Mouse (Mus musculus) kidney, embryonic 16.5 days (tissue): ENCODE data around the gene Gm17087. TPM values are rescaled to one million over a fixed set of nuclear protein-coding genes. Genes with fewer than 3 reads are reported as not detected.

ENCODE experiments used
- ATAC-seq: fragments of 200-750 bp; cut with Nextera tagmentation; 2 replicates; pipeline ENCODE4 v1.8.0; 2017; ENCODE audit warnings: moderate TSS enrichment; ENCODE audit not compliant: low FRiP score, low TSS enrichment
- H3K27ac ChIP-seq: fragments of 300-500 bp; sonication (generic); 2 replicates; pipeline ENCODE4 v1.5.1; 2014; ENCODE audit warnings: low read length
- H3K27me3 ChIP-seq: fragments of 300-500 bp; sonication (generic); 2 replicates; pipeline ENCODE4 v1.6.1; 2014; ENCODE audit warnings: low read length, control low read depth, mixed read lengths; ENCODE audit not compliant: insufficient read depth
- H3K36me3 ChIP-seq: fragments of 300-500 bp; sonication (generic); 2 replicates; pipeline ENCODE4 v1.6.1; 2014; ENCODE audit warnings: low read length, control low read depth, mixed read lengths; ENCODE audit not compliant: insufficient read depth
- H3K4me1 ChIP-seq: fragments of 300-500 bp; sonication (generic); 2 replicates; pipeline ENCODE4 v1.6.1; 2014; ENCODE audit warnings: low read length, control low read depth, mixed read lengths; ENCODE audit not compliant: insufficient read depth
- H3K4me2 ChIP-seq: fragments of 300-500 bp; sonication (generic); replicated peaks from 2 replicates; pipeline ENCODE4 v1.6.1; 2014; ENCODE audit warnings: low read depth, low read length
- H3K4me3 ChIP-seq: fragments of 300-500 bp; sonication (generic); 2 replicates; pipeline ENCODE4 v1.5.1; 2014; ENCODE audit warnings: mild to moderate bottlenecking, low read length
- H3K9ac ChIP-seq: fragments of 300-500 bp; sonication (generic); replicated peaks from 2 replicates; pipeline ENCODE4 v1.6.1; 2014; ENCODE audit warnings: low read length
- H3K9me3 ChIP-seq: fragments of 300-500 bp; sonication (generic); 2 replicates; pipeline ENCODE4 v1.6.1; 2016; ENCODE audit warnings: low read length, control low read depth
- WGBS: fragments of 180-500 bp; shearing (Covaris S2); extraction: QIAGEN DNeasy Blood & Tissue Kit; methylation state at CpG from one replicate; pipeline ENCODE4 v1.1.7; 2014; 5-methylcytosine and 5-hydroxymethylcytosine counted together
- polyA plus RNA-seq: library from polyadenylated mRNA; unstranded; fragments of >200 nt; fragmentation: Nextera tagmentation; extraction: Ambion mirVana; gene quantifications from 2 replicates; pipeline ENCODE4 v1.2.1, GENCODE M21; 2015

Gene Gm17087
- polyA plus RNA-seq, 1 experiment from 2014 or later, result not detected

- no peak for ATAC-seq
- no peaks in the 10 kb centered on the region for H3K9me3 ChIP-seq
- no peak overlapping the region for H3K4me3 ChIP-seq
- no peaks in the 10 kb centered on the region for H3K36me3 ChIP-seq
- H3K4me1 ChIP-seq, result 0 out of 2 replicates have a peak, but pooled peaks cover 7% of the 10 kb centered on the region
- no peaks in the 10 kb centered on the region for H3K27me3 ChIP-seq
- H3K4me2 ChIP-seq, result no peak overlapping the region
- WGBS, result 70% methylated on average over 8 of the region's 8 CpGs
- H3K27ac ChIP-seq, result no peak overlapping the region
- no peak overlapping the region for H3K9ac ChIP-seq
These were observed 7.0 kb upstream of the Gm17087 start for GRCm38 (mm10) chr17:8573542-8574260.

- ATAC-seq, result no peak
- H3K9ac ChIP-seq, result no peak overlapping the region
- no peak overlapping the region for H3K27ac ChIP-seq
- no peaks in the 10 kb centered on the region for H3K27me3 ChIP-seq
- H3K9me3 ChIP-seq, result no peaks in the 10 kb centered on the region
- no peak overlapping the region for H3K4me2 ChIP-seq
- H3K36me3 ChIP-seq, result no peaks in the 10 kb centered on the region
- no peak overlapping the region for H3K4me3 ChIP-seq
- no peaks in the 10 kb centered on the region for H3K4me1 ChIP-seq
- WGBS, result 62% methylated on average over 1 of the region's 1 CpGs
These were observed 3.9 kb downstream of the Gm17087 start for GRCm38 (mm10) chr17:8562886-8563280.

- Histone ChIP-seq H3K27ac (no peak overlapping the region), H3K4me2 (no peak overlapping the region), H3K9ac (no peak overlapping the region), H3K27me3 (no peaks in the 10 kb centered on the region), H3K4me3 (no peak overlapping the region), H3K9me3 (no peaks in the 10 kb centered on the region), H3K4me1 (no peaks in the 10 kb centered on the region), H3K36me3 (no peaks in the 10 kb centered on the region)
- no peak for ATAC-seq
- 82% methylated on average over 14 of the region's 14 CpGs for WGBS
These were observed 4.5 kb downstream of the Gm17087 start for GRCm38 (mm10) chr17:8562101-8562885.

GRCm38 (mm10) chr17:8557926-8558325, 8.8 kb downstream of the Gm17087 start:
- 85% methylated on average over 8 of the region's 8 CpGs for WGBS
- Histone ChIP-seq H3K36me3 (no peaks in the 10 kb centered on the region), H3K27me3 (no peaks in the 10 kb centered on the region), H3K9ac (no peak overlapping the region), H3K4me1 (no peaks in the 10 kb centered on the region), H3K9me3 (no peaks in the 10 kb centered on the region), H3K4me2 (no peak overlapping the region), H3K4me3 (no peak overlapping the region), H3K27ac (no peak overlapping the region)
- no peak for ATAC-seq

- 67% methylated on average over 6 of the region's 6 CpGs for WGBS
- H3K9ac ChIP-seq, result no peak overlapping the region
- no peaks in the 10 kb centered on the region for H3K9me3 ChIP-seq
- no peak overlapping the region for H3K4me3 ChIP-seq
- H3K4me2 ChIP-seq, result no peak overlapping the region
- no peaks in the 10 kb centered on the region for H3K4me1 ChIP-seq
- H3K36me3 ChIP-seq, result no peaks in the 10 kb centered on the region
- H3K27me3 ChIP-seq, result no peaks in the 10 kb centered on the region
- H3K27ac ChIP-seq, result no peak overlapping the region
- ATAC-seq, result no peak
These were observed 10.5 kb downstream of the Gm17087 start for GRCm38 (mm10) chr17:8556223-8556622.

- no peak overlapping the region for H3K4me2 ChIP-seq
- no peak for ATAC-seq
- H3K9me3 ChIP-seq, result no peaks in the 10 kb centered on the region
- no peaks in the 10 kb centered on the region for H3K36me3 ChIP-seq
- H3K9ac ChIP-seq, result no peak overlapping the region
- no peak overlapping the region for H3K27ac ChIP-seq
- H3K27me3 ChIP-seq, result no peaks in the 10 kb centered on the region
- H3K4me3 ChIP-seq, result no peak overlapping the region
- 64% methylated on average over 9 of the region's 9 CpGs for WGBS
- no peaks in the 10 kb centered on the region for H3K4me1 ChIP-seq
These were observed 11.0 kb downstream of the Gm17087 start for GRCm38 (mm10) chr17:8555785-8556184.

GRCm38 (mm10) chr17:8554219-8554618, 12.5 kb downstream of the Gm17087 start:
- H3K4me3 ChIP-seq, result no peak overlapping the region
- H3K27ac ChIP-seq, result no peak overlapping the region
- no peak overlapping the region for H3K4me2 ChIP-seq
- no peak overlapping the region for H3K9ac ChIP-seq
- H3K27me3 ChIP-seq, result no peaks in the 10 kb centered on the region
- WGBS, result 76% methylated on average over 6 of the region's 6 CpGs
- ATAC-seq, result no peak
- H3K36me3 ChIP-seq, result no peaks in the 10 kb centered on the region
- no peaks in the 10 kb centered on the region for H3K4me1 ChIP-seq
- H3K9me3 ChIP-seq, result no peaks in the 10 kb centered on the region

- ATAC-seq, result no peak
- Histone ChIP-seq H3K27me3 (no peaks in the 10 kb centered on the region), H3K9ac (no peak overlapping the region), H3K4me1 (no peaks in the 10 kb centered on the region), H3K36me3 (no peaks in the 10 kb centered on the region), H3K4me3 (no peak overlapping the region), H3K27ac (no peak overlapping the region), H3K9me3 (no peaks in the 10 kb centered on the region), H3K4me2 (no peak overlapping the region)
- WGBS, result 86% methylated on average over 3 of the region's 3 CpGs
These were observed 13.1 kb downstream of the Gm17087 start for GRCm38 (mm10) chr17:8553601-8554000.

GRCm38 (mm10) chr17:8552346-8553035, 14.3 kb downstream of the Gm17087 start:
- no peaks in the 10 kb centered on the region for H3K27me3 ChIP-seq
- ATAC-seq, result no peak
- 74% methylated on average over 8 of the region's 8 CpGs for WGBS
- no peak overlapping the region for H3K4me3 ChIP-seq
- no peaks in the 10 kb centered on the region for H3K36me3 ChIP-seq
- no peak overlapping the region for H3K27ac ChIP-seq
- no peaks in the 10 kb centered on the region for H3K9me3 ChIP-seq
- H3K9ac ChIP-seq, result no peak overlapping the region
- no peaks in the 10 kb centered on the region for H3K4me1 ChIP-seq
- H3K4me2 ChIP-seq, result no peak overlapping the region
